Mouse (Mus musculus) myocyte (in vitro differentiated cells): ENCODE data around the gene Strap. TPM values are rescaled to one million over a fixed set of nuclear protein-coding genes. Genes with fewer than 3 reads are reported as not detected.

ENCODE experiments used
- H3K27me3 ChIP-seq: one replicate; pipeline ENCODE4 v1.6.1; 2011; ENCODE audit not compliant: control insufficient read depth, insufficient read depth, insufficient read length
- H3K36me3 ChIP-seq: one replicate; pipeline ENCODE4 v1.6.1; 2011; ENCODE audit not compliant: control insufficient read depth, insufficient read depth
- H3K4me2 ChIP-seq: one replicate; pipeline ENCODE4 v1.6.1; 2011; ENCODE audit warnings: low read depth, control low read depth
- H3K4me3 ChIP-seq: one replicate; pipeline ENCODE4 v1.5.1; 2011; ENCODE audit warnings: mild to moderate bottlenecking, control low read depth, moderate library complexity
- H3K79me2 ChIP-seq: one replicate; pipeline ENCODE4 v1.6.1; 2011; ENCODE audit not compliant: control insufficient read depth, insufficient read depth
- H3ac ChIP-seq: one replicate; pipeline ENCODE4 v1.6.1; 2011; ENCODE audit not compliant: control insufficient read depth, insufficient read length
- E2F4 ChIP-seq: IDR thresholded peaks from one replicate; pipeline ENCODE4 v1.6.1; 2011; ENCODE audit warnings: mild to moderate bottlenecking, control low read depth, moderate library complexity; ENCODE audit not compliant: insufficient read depth
- MAX ChIP-seq: IDR thresholded peaks from one replicate; pipeline ENCODE4 v1.6.1; 2011; ENCODE audit warnings: low read depth, mild to moderate bottlenecking, control low read depth
- MYOD1 ChIP-seq, 3 experiments: IDR thresholded peaks; one replicate each; pipeline ENCODE4 v1.6.1; 2011; ENCODE audit warnings: control low read depth in 2 of 3, low read depth in 2 of 3, mild to moderate bottlenecking in 2 of 3, moderate library complexity in 1 of 3; ENCODE audit not compliant: insufficient read length in 2 of 3, control insufficient read depth in 1 of 3
- MYOG ChIP-seq, 3 experiments: IDR thresholded peaks; one replicate each; pipeline ENCODE4 v1.6.1; 2011; ENCODE audit warnings: control low read depth in 2 of 3, low read depth in 2 of 3, mild to moderate bottlenecking in 2 of 3; ENCODE audit not compliant: insufficient read length in 2 of 3, control insufficient read depth in 1 of 3, insufficient read depth in 1 of 3
- POLR2A ChIP-seq: IDR thresholded peaks from one replicate; pipeline ENCODE4 v1.6.1; 2011; ENCODE audit warnings: low read depth, mild to moderate bottlenecking, control low read depth, moderate library complexity; ENCODE audit not compliant: insufficient read length
- SRF ChIP-seq: IDR thresholded peaks from one replicate; pipeline ENCODE4 v1.6.1; 2011; ENCODE audit warnings: low read depth; ENCODE audit not compliant: control insufficient read depth, insufficient read length
- TCF12 ChIP-seq: IDR thresholded peaks from one replicate; pipeline ENCODE4 v1.6.1; 2011; ENCODE audit warnings: mild to moderate bottlenecking, control low read depth; ENCODE audit not compliant: poor library complexity, insufficient read depth, severe bottlenecking
- TCF3 ChIP-seq: IDR thresholded peaks from one replicate; pipeline ENCODE4 v1.6.1; 2011; ENCODE audit warnings: low read depth, control low read depth; ENCODE audit not compliant: insufficient read length
- USF1 ChIP-seq: IDR thresholded peaks from one replicate; pipeline ENCODE4 v1.6.1; 2011; ENCODE audit warnings: low read depth, mild to moderate bottlenecking, control low read depth, moderate library complexity
- polyA plus RNA-seq: library from polyadenylated mRNA; unstranded; fragments of >200 nt; fragmentation: generic; extraction: Trizol; gene quantifications from one replicate; pipeline ENCODE4 v1.2.1, GENCODE M21; 2012; ENCODE audit warnings: missing spikeins

Gene Strap
- polyA plus RNA-seq, 1 experiment: 87.9 TPM

DNA sequence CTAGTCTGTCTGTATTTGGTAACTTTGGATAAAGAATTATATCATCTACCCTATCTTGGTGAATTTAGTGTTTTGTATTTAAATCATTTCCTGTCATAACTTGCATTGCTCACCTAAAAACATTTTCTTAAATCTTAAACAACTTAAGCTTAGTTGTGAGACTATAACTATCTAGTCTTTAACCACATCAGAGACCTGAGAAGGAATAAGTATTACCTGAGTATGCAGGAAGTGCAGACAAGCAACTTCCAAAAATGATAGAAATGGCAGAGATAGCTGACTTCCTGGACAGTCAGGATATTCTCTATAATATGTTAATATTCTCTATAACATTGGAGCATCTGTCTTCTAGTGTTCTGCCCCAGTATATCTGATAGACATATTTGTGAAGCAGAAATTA, 31.3 kb downstream of the Strap start:
- no peaks in the 10 kb centered on the region for H3K27me3 ChIP-seq
- no peaks in the 10 kb centered on the region for H3K36me3 ChIP-seq
- no peak overlapping the region for H3K4me2 ChIP-seq
- no peak for TF ChIP-seq MYOG (IDR thresholded peaks at IDR 0.05; ENCODE audit: control insufficient read depth in 1 of 3, insufficient read depth in 1 of 3, insufficient read length in 2 of 3, low read depth in 2 of 3)
- no peak for TF ChIP-seq MAX
- no peak for TF ChIP-seq SRF
- TF ChIP-seq USF1: no peak
- no peak for TF ChIP-seq TCF3
- TF ChIP-seq TCF12: no peak
- no peak for TF ChIP-seq MYOD1 (IDR thresholded peaks at IDR 0.05; ENCODE audit: control insufficient read depth in 1 of 3, insufficient read length in 2 of 3, low read depth in 2 of 3)
- H3ac ChIP-seq: no peak overlapping the region
- H3K79me2 ChIP-seq: no peaks in the 10 kb centered on the region
- no peak overlapping the region for H3K4me3 ChIP-seq

DNA sequence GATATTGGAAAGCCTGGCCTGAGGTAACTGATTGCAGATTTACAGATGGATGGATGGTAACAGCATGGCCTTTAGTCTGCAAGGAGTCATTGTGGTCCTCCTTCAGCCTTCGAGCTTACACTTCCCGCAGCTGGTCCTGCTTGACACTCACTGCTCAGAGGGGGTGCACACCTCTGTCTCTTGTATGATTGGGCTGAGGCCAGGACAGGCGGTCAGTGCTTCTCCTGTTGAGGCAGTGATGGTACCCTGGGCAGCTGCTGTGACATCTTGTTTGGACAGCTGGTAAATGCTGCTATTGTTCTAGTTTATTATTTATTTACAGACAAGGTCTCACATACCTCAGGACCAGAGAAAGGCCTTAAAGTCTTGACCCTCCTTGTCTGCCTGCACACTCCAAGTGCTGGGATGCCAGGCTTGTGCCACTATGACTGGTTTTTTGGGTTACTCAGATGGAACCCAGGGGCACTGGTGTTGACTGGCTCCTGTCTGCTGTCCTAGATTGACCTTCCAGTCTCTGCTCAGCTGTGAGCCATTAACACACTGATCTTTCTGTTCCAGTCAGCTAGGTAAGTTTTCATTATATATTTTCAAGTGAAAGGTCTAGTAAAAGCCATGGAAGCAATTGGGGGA, 36.9 kb downstream of the Strap start:
- no peaks in the 10 kb centered on the region for H3K79me2 ChIP-seq
- H3K4me3 ChIP-seq: no peak overlapping the region
- H3ac ChIP-seq: no peak overlapping the region
- peak in 1 of 3 experiments; percentile 25 for TF ChIP-seq MYOD1 (IDR thresholded peaks at IDR 0.05; ENCODE audit: control insufficient read depth in 1 of 3, insufficient read length in 2 of 3, low read depth in 2 of 3)
- TF ChIP-seq USF1: no peak
- TF ChIP-seq MYOG (IDR thresholded peaks at IDR 0.05; ENCODE audit: control insufficient read depth in 1 of 3, insufficient read depth in 1 of 3, insufficient read length in 2 of 3, low read depth in 2 of 3): peak in 1 of 3 experiments; percentile 41
- H3K4me2 ChIP-seq: no peak overlapping the region
- no peaks in the 10 kb centered on the region for H3K36me3 ChIP-seq
- no peaks in the 10 kb centered on the region for H3K27me3 ChIP-seq

DNA sequence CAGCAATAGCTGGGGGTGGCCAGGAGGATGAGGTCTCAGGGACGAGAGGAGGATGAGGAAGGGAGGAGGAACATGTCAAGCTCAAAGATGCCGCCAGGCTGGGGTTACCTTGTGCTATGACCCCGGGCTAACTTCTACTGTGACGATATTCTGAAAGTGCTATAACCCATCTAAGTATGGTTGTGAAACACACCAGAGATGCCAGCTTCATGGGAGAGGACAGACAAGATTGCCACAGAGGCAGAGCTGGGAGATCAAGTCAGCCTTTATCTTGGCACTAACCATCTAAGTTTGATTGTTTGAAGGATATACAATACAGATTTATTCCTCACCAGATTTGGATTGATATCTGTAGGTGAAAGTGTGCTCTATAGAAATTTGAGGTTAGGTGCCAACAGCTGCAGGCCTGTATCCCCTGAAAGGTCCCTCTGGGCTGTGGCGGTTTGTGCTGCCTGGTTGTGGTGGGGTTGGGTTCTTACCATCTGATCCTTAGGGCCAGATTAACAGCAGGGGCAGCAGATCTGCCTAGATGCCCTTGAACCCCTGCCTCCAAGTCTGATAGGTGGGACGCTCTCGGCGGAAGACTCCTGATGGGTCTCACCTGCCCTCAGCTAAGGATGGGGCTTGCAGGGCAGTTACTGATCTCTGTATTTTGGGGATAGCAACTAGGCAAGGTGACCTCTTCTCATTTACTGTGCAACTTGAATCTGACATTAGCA, 38.2 kb downstream of the Strap start:
- H3ac ChIP-seq: no peak overlapping the region
- no peak for TF ChIP-seq E2F4

DNA sequence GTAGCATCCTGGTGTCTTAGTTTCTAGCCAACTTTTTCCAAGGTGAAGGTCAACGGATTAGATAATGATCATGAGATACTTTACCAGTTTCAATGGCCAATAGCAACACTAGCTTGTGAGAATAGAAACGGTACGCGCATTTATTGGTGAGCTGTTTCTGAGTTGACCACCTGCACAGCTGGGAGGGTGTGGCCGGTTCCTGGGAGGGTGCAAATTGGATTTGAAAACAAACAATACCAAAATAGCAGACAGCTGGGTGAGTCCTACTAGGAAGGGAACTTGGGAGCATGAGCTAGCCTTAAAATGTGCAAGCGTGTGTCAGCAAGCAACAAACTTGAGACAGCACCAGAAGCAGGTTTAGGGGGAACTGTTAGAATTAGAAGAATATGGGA, 38.8 kb downstream of the Strap start:
- no peaks in the 10 kb centered on the region for H3K79me2 ChIP-seq

More for the DNA sequence above, 38.2 kb downstream of the Strap start:
- no peak overlapping the region for H3K4me3 ChIP-seq
- no peaks in the 10 kb centered on the region for H3K79me2 ChIP-seq
- no peaks in the 10 kb centered on the region for H3K36me3 ChIP-seq
- H3K4me2 ChIP-seq: no peak overlapping the region
- no peaks in the 10 kb centered on the region for H3K27me3 ChIP-seq

DNA sequence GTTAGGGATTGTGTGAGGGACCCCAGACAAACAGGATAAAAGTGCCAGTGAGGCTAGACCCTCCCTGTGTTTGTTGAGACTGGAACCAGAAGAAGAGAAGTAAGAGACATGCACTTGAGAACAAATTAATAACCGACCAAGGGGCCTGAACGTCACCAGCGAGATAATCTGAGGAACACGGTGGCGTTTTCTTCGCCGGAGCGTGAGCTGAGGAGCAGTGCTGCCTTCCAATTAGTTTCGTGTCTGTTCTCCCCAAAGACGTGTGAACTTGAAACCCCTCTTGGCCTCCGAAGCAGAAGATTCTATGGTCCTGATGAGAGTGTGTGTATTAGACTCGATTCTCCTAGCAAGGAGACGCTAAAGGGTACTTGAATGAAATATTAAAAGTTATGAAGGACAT, 39.3 kb downstream of the Strap start:
- H3ac ChIP-seq: no peak overlapping the region
- no peaks in the 10 kb centered on the region for H3K27me3 ChIP-seq
- no peaks in the 10 kb centered on the region for H3K79me2 ChIP-seq
- no peak overlapping the region for H3K4me3 ChIP-seq
- TF ChIP-seq MYOD1 (IDR thresholded peaks at IDR 0.05; ENCODE audit: control insufficient read depth in 1 of 3, insufficient read length in 2 of 3, low read depth in 2 of 3): no peak
- TF ChIP-seq E2F4: no peak
- no peak for TF ChIP-seq MYOG (IDR thresholded peaks at IDR 0.05; ENCODE audit: control insufficient read depth in 1 of 3, insufficient read depth in 1 of 3, insufficient read length in 2 of 3, low read depth in 2 of 3)
- TF ChIP-seq MAX: no peak
- no peak for TF ChIP-seq POLR2A
- no peaks in the 10 kb centered on the region for H3K36me3 ChIP-seq
- peak overlapping the region; percentile 15 for H3K4me2 ChIP-seq

More for the DNA sequence above, 38.8 kb downstream of the Strap start:
- H3K4me3 ChIP-seq: no peak overlapping the region
- peak in 2 of 3 experiments; percentile 16 to 68 for TF ChIP-seq MYOG (IDR thresholded peaks at IDR 0.05; ENCODE audit: control insufficient read depth in 1 of 3, insufficient read depth in 1 of 3, insufficient read length in 2 of 3, low read depth in 2 of 3)
- TF ChIP-seq MYOD1 (IDR thresholded peaks at IDR 0.05; ENCODE audit: control insufficient read depth in 1 of 3, insufficient read length in 2 of 3, low read depth in 2 of 3): peak in 1 of 3 experiments; percentile 18
- no peak for TF ChIP-seq USF1
- peak overlapping the region; percentile 15 for H3K4me2 ChIP-seq
- H3ac ChIP-seq: no peak overlapping the region
- no peaks in the 10 kb centered on the region for H3K27me3 ChIP-seq
- no peaks in the 10 kb centered on the region for H3K36me3 ChIP-seq

DNA sequence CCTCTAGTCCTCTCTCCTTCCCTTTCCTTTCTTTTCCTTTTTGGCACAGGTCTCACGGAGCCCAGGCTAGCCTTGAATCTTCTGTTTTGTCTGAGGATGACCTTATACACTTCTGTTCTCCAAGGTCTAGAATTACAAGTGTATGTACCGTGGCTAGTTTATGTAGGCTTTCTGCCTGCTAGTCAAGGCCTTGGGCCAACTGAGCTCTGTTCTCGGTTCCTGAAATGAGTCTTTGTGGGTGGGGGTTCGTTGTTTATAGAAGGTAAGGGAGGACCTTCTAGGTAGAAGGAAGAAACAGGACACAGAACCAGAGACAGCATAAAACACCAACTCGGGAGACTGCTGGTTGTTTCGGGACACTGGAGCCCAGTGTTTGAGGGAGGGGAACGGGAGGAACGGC, 40.3 kb downstream of the Strap start:
- Histone ChIP-seq H3K36me3 (no peaks in the 10 kb centered on the region), H3K27me3 (no peaks in the 10 kb centered on the region), H3K4me2 (no peak overlapping the region), H3K4me3 (no peak overlapping the region), H3K79me2 (no peaks in the 10 kb centered on the region), H3ac (no peak overlapping the region)
- TF ChIP-seq TCF3 (no peak), MYOD1 (IDR thresholded peaks at IDR 0.05; ENCODE audit: control insufficient read depth in 1 of 3, insufficient read length in 2 of 3, low read depth in 2 of 3) (no peak), SRF (no peak), POLR2A (no peak)
